Mouse (Mus musculus) v-Abl transformed pro-B cells (cell line): ENCODE measurements around the gene Hoxc8.

Experiments
- in situ Hi-C, 2 experiments: fragments of 400-800 bp; cut with MboI; formaldehyde crosslinking; loops; one replicate each; pipeline ENCODE4 v1.15.1; 2025; ENCODE audit not compliant: unreplicated experiment in 2 of 2

Hoxc8 gene

DNA sequence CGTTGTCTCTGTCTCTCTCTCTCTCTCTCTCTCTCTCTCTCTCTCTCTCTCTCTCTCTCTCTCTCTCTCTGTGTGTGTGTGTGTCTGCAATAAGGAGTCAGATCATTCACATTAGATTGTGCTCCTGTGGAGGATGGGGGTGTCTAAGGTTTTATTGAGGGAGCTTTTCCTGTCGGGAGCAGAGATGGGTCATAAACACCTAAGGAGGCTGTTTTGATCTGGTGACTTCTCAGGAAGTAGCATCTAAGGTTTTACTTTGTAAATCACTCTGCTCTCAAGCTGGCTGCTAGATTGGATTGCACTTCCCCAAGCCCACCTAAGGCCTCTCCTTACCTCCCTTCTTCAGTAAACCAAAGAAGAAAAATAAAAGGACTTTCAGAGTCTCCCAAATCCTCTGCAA is 33.7 kb downstream of the Hoxc8 start:
- in situ Hi-C loops: no loop called here

DNA sequence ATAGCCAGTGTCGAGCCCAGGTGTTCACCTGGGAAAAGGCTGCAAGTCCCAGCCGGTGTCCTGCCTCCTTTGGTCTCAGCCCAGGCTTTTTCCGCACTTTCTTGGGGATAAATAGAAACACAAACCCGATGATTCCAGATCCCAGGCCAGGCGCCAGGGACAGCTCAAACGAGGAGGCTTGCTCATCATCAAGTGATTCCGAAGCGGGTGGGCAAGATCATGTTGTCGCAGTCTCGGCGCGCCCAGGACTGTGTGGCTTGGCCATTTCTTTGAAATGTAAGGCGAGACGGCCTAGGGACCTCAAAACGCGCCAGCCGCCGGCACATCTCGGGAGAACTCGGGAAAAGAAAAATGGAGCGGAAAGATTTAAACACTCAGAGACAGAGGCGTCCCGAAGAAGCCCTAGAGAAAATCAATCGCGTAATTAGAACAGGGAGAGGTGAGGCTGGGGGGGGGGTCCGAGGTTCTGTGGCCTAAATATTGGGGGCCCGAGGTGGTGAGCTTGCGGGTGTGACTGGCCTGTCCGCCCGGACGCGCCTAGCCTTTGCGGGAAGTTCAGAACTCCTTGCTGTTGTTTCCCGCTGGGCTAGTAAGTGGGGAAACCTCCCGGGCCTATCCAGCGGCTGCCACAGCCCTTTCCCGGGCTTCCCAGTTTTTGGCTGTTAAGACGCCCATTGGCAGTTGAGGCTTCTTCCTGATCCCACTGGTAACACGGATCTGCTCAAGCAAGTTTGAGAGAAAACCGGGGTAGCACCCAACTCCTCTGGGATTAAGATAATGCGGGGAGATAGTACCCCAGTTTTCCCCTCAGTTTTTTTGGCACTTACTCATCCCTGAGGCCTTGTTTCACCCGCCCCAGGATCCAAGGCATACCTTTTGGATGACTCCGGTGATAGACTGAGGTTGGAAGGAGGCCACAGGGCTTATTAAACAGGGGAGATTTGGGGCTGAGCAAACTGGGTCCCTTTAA is 37.1 kb downstream of the Hoxc8 start:
- in situ Hi-C loops: no loop called here

DNA sequence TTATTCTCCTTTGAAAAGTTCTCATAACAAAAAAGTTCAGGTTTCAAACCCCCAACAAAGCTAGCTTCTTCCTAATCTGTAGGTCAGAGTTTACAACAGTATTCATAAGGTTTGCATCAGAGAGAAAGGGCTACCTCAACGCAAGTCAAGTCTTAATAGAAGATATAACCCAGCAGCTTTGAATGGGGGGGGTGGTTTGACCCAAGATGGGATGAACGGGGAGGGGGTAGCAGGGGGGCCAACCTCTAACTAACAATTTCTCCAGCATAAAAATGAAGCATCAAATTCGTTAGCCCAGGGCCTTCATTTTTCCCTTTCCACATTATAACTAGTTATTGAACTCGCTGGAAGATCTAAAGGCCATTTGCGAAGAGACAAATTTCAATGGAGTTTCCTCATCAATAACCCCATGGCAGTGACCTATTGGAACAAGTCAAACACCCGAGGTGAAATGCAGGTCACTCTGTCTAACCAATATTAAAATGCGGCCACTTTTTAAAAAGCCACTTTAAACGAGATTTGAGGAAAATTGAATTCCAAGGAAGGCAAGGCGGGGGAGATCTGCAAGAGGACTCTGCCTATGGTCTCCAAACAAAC is 38.6 kb downstream of the Hoxc8 start:
- in situ Hi-C loops: no loop called here

DNA sequence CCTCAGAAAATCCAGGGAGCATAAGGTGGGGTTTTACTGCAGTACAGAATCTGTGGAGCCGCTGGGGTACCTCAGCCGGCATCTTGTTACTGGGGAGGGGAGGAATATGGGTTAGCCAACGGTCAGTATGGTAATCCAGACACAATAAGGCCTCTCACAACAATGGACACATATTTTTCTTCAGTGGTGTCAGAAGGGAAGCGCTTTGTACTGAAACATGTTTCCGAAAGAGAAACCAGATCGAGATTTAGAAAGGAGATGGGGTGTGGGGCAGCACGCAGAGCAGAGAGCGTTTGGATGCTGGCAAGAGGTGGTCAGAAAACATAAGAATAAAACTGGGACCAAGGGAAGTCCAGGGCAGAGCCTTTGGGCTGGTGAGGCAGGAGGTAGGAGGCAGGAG is 39.7 kb downstream of the Hoxc8 start:
- in situ Hi-C loops: no loop called here

DNA sequence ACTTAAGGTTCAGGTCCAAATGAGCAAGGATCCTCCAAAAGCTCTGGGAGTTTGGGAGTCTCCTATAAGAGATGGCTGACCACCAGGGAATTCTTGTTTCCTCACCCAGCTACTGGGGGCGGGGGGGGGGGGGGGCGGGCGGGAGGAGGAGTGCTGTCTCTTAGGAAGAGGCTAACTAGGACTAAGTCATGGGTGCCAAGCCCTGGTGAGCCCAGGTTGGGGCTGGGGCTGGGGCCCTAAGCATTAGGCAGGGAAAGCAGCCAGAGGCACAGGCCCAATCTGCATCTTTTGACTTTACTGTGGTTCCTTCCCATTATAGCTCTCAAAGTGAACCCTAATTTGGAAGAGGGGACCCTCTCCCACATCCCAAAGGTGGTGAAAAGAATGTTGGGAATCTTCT is 41.8 kb downstream of the Hoxc8 start:
- in situ Hi-C loops: no loop called here

DNA sequence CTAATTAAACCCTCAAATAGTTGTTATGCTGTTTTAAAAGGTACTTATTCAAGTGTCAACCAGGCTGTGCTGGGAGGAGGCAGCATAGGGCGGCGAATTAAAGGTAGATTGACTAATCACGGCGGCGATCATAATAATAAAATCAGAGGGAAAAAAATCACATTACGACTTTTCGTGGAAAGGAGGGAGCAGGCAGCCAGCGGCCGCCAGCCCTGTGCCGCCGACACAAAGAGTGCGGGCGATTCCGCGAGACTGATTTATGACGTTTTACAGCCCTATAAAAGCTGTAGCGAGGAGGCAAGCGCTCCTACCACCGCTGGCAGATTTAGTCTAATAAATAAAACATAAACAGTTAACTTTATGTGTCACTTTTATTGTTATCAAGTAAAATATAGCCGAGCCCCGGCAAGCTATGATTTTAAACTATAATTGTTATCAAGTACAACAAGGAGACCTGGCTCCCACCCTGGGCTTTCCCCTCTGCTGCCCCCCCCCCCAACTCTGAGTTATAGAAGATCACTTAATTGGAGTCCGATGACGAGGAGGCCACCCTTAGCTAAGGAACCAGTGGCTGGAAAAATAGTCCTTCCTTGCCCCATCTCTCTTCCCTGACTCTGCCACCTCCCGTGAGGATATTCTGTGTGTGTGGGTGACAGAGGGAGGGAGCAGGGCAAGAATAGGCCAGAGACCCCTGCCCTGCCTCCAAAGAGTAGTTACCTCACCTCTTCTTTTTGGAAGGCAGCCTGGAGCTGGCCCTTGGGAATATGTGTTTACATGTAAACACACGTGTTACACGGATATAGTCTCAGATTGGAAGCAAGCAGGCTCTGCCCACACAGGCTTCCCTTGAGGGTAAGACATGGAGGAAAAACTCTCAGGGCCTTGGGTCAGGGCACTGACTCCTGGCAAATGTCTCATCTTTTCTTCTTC is 42.5 kb downstream of the Hoxc8 start:
- in situ Hi-C loops: no loop called here

DNA sequence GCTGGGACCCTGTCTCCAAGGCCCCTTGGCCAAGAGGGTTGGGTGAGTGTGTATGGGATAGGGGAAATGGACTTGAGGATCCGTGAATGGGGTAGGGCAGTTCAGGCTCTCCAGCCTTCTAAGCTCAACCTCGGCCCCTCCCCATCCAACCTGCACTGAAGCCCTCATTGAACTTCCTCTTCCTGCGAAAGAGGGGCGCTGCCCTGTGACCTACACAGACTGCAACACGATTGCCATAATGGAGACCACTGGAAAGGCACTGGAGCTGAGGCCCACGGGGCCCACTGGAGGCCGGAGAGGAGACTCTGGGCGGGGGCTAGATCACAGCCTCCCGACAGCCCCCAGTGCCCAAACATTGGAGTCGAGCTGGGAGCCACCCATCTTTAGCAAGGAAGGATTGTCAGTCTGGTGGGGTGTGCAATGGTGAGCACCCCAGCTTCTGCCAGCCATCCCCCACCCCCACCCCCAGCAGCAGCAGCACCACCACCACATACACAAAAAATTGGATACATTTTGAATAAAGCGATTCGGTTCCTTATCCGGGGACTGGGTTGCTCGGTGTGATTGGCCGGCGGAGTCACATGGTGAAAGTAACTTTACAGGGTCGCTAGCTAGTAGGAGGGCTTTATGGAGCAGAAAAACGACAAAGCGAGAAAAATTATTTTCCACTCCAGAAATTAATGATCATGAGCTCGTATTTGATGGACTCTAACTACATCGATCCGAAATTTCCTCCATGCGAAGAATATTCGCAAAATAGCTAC is 43.8 kb downstream of the Hoxc8 start:
- in situ Hi-C loops: no loop called here

DNA sequence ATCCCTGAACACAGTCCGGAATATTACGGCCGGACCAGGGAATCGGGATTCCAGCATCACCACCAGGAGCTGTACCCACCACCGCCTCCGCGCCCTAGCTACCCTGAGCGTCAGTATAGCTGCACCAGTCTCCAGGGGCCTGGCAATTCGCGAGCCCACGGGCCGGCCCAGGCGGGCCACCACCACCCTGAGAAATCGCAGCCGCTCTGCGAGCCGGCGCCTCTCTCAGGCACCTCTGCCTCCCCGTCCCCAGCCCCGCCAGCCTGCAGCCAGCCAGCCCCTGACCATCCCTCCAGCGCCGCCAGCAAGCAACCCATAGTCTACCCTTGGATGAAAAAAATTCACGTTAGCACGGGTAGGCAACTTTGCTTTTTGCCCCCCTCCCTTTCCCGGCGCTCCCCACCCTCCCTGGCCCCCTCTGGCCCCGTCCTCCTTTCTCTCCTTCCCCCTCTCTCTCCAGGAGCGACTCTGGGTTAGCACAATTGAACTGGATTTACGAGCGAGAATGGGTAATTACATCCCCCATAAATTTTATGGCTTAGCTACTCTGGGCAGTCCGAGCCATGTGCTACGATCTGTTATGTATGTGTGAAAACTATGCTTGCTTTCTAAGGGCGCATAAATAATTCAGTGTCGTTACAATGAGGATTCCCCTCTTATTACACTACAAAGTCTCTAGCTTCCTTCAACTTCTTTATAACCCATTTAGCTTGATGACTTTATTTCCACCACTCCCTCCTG is 44.6 kb downstream of the Hoxc8 start:
- in situ Hi-C loops: no loop called here

DNA sequence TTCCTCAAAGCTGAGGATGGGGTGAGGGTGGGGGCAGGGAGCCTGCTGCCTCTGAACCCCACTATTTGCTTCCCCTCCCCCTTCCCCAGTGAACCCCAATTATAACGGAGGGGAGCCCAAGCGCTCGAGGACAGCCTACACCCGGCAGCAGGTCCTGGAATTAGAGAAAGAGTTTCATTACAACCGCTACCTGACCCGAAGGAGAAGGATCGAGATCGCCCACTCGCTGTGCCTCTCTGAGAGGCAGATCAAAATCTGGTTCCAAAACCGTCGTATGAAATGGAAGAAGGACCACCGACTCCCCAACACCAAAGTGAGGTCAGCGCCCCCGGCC is 45.1 kb downstream of the Hoxc8 start:
- in situ Hi-C loops: no loop called here

DNA sequence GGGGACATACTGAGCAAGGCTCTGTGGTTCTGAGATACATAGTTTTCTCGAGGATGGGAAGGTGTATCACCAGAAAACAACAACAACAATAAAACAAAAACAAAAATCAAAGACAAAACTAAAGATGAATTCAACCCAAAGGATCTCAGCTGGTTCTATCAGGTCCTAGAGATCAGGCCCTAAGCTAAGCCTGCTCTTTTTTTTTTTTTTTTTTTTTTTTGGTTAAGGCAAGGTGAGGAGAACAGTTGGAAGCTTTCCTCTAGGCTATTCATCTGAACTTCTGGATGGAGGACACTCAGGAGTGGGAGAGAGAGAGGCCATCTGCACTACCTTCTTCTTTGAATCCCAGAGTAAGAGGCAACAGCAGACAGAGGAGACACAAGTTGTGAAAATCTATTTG is 47.2 kb downstream of the Hoxc8 start:
- in situ Hi-C loops: no loop called here

DNA sequence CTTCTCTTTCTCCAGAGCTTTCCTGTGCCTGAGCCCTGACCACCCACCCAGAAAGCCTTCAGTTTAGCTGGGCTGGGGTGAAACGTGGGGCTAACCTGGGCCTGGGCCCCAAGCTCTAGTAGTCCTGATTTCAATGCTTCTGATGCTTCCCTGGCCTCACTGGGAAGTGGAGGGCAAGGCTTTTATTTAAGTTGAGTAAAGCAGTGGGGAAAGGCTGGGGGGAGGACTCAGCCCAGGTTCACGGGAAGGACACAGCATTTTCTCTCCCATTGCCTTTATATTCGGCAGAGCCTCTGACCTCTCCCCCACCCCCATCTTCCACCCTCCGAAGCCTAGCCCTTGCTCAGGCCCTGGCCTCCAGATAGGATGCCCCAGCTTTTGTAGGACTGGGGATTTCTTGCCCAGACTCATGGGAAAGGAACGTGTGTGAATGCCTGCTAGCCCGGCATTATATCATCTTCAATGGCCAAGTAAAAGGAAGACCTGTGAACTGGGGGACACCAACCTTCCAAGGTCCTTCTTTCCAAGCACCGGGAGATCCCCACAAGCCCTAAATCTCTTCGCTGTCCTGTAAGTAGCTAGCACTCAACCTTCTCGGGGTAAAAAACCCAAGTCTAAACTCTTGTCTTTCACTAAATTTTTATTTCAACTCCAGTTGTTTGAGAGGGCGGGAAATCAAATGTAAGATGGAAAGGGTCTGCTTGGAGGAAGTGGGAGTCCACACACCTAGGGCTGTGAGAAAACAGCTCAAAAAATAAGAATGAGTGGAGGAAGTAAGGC is 48.5 kb downstream of the Hoxc8 start:
- in situ Hi-C loops: no loop called here

DNA sequence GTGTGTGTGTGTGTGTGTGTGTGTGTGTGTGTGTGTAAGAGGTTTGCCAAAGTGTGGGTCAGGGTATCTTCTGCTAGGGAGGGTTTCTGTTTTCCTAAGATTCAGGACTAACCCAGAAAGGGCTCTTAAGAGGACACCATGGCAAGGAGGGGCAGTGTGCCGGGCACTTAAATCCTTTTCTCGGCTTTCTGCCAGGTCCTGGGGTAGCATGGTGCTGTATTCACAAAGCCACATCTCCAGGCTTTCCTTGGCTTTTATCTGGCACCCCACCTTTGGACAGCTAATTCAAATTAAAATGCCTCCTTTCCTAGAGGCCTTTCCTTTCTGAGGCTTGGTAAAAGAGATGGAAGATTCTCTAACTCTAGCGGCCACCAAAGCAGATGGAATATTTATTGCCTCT is 49.2 kb downstream of the Hoxc8 start:
- in situ Hi-C loops: no loop called here

DNA sequence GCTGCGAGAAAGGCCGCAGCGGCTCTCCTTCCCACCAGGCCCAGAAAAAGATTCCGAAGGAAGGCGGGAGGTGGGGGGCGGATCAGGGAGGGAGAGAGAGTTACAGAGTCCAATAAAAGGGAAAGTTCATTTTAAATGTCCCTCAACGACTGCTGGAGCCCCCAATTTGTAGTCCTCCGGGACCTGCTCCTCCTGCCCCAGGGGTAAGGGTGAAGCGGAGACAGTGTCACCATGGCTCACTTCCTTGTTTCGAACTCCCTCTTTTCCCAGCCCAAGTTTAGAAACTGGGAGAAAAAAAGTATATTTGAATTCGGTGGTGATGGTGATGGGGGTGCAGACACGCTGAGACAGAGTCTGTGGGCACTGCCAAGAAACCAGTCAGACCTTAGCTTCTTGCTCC is 50.2 kb downstream of the Hoxc8 start:
- in situ Hi-C loops: no loop called here

DNA sequence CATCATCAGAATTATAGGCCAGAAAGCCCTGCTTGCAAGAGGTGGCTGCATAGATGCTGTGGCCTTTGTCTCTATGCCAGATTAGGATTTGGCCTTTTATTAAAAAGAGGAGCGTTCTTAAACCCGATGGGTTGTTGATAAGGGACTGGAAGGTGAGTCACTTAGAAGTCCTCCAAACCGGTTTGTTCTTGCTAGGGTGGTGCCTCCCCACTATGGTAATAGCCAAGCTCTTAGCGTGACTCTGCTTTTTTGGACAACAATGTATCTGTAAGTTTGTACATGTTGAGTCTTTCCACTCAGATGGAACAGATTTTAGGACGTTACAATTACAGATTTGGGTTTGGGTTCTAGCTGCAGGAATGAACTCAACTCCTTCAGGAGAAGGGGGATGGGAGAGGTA is 51.2 kb downstream of the Hoxc8 start:
- in situ Hi-C loops: no loop called here

DNA sequence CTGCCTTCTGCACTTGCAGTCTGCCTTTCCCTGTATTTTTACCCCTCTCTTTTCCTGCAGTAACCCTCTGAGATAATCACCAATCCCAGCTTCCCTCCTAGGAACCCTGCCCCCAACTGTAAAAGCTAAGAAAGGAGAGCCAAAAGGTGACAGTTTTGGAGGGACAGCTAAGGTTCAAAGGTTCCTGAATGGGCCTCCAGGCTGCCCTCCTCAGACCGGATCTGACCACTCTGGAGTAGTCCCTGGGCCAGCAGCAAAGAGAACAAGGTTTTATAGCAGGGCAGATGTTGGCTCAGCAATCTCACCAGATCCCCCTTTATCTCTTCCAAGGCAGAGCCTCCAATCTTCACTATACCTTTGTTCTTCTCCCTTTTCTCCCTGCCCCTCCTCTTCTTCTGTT is 51.8 kb downstream of the Hoxc8 start:
- in situ Hi-C loops: no loop called here
